Mouse (Mus musculus): Measurements from ENCODE around the gene Bcar1. TPM values are rescaled to one million over a fixed set of nuclear protein-coding genes. Genes with fewer than 3 reads are reported as not detected.

The Bcar1 gene
- polyA plus RNA-seq, 1 experiment from 2014 or later: 62.5 TPM

DNA sequence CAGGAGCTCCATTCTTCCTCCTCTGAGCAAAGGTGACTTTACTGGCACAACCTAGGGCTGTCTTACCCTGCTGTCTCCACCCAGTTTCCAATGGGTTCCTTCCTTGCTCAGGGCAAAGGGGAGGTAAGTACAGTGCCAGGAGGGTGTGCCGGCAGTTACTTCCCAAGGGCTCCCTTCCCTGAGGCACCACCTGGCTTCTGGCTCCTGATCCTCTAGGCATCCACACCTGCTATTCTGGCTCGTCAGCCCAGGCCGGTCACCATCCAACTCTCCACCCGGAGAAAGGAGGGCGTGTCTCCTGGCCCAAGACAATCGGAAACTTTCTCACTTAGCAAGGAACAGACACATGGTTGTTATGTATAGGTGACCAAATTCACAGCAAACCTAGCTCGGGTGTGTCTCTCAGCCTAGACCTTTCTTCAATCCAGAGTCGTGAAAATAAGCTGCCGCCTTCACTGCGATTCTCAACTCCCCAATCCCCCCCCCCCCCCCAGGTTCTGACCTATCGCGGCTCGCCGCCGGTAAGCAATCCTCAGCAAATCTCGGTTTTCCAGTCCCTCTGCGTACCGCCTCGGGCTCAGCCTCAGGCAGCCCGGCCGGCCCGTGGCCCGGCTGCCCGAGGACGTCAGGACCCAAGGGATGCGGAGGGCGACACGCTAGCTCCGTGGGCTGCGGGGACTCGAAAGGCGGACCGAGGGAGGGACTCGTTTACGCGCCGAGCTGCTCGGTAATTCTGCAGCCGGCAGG, 12.2 kb downstream of the Bcar1 start:
- Histone ChIP-seq H3K4me2 (ENCODE audit: low read depth) (peak overlapping the region; percentile 91), H3K4me3 (ENCODE audit: low read depth, low read length) (peak overlapping the region; percentile 78), H3K9me3 (ENCODE audit: control insufficient read depth, low read length) (no peaks in the 10 kb centered on the region), H3K27me3 (ENCODE audit: control insufficient read depth, insufficient read depth, low read length) (no peaks in the 10 kb centered on the region), H3K4me1 (ENCODE audit: control insufficient read depth, insufficient read depth, low read length) (peaks cover 66% of the 10 kb centered on the region), H3K27ac (ENCODE audit: low read depth, low read length) (peak overlapping the region; percentile 60; the same call in 1 of the 2 replicates), H3K36me3 (ENCODE audit: control insufficient read depth, insufficient read depth, low read length) (no peaks in the 10 kb centered on the region), H3K9ac (ENCODE audit: low read length) (peak overlapping the region; percentile 85)
- peak; percentile 40 for ATAC-seq (ENCODE audit: insufficient read depth, low FRiP score, low TSS enrichment)
- DNase-seq (ENCODE audit: low spot score): no peak
- WGBS: under 1% methylated on average over 39 of the region's 39 CpGs

DNA sequence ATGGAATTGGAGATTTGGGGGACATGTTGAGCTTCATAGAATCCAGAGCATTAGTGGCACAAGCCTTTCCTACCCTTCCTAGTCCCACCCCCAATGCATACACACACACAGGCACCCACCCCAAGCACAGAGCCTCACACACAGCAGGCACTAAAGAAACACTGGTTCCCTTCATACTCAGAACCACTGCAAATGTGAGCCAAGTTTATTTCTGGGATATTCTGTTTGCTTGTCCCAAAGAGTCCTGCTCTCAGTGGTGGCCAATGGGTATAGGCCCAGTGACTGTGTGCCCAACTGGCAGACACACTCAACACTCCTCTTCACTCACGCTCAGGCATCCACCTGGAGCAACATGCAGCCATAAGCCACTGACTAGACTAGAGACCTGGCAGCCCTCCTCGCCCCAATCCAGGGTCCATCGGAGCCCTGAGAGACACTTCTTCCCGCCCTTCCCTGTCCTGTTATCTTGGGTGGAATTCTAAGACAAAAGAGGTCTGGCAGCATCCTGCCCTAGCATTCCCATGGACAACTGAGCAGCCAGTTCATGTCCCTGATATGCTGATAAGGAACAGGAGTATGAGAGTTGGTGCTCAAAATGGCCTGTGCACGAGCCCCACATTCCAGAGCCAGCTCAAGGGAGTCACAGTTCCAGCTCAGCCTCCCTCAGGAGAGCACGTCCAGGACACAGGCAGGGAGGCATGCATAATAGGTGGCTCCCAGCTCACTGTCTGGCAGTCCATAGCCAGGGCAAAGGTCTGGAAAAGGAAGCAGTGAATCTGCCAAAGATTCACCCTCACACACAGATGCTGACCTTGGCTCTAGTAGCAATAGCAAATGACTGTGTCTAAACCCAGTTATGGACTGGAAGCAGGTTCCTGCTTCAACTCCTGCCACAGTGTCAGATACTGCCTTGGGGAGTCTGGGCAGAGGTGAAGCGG, 14.1 kb downstream of the Bcar1 start:
- 66% methylated on average over 7 of the region's 7 CpGs for WGBS
- Histone ChIP-seq H3K27ac (ENCODE audit: low read depth, low read length) (no peak overlapping the region), H3K4me1 (ENCODE audit: control insufficient read depth, insufficient read depth, low read length) (peaks cover 48% of the 10 kb centered on the region), H3K9me3 (ENCODE audit: control insufficient read depth, low read length) (no peaks in the 10 kb centered on the region), H3K27me3 (ENCODE audit: control insufficient read depth, insufficient read depth, low read length) (no peaks in the 10 kb centered on the region), H3K4me2 (ENCODE audit: low read depth) (no peak overlapping the region), H3K4me3 (ENCODE audit: low read depth, low read length) (no peak overlapping the region), H3K9ac (ENCODE audit: low read length) (no peak overlapping the region), H3K36me3 (ENCODE audit: control insufficient read depth, insufficient read depth, low read length) (no peaks in the 10 kb centered on the region)
- ATAC-seq (ENCODE audit: insufficient read depth, low FRiP score, low TSS enrichment) (no peak), DNase-seq (ENCODE audit: low spot score) (no peak)

DNA sequence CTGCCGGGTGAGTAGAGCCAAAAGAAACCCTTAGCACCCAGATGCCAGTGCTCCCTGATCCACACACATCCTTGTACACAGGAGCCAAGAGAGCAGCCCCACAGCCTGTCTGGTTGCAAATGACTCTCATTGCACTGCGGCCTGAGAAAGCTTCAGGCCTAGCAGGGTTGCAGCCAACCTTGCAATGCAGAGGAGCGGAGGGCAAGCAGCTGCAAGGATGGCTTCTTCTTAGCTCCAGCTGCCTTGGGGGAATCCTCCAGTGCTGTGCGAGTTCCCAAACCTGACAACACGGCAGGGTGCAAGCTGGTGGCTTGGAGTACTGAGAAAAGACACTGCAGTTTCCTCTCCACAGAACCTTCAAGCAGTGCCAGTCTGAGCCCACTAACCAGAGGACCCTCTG, 15.1 kb downstream of the Bcar1 start:
- peaks cover 40% of the 10 kb centered on the region for H3K4me1 ChIP-seq (ENCODE audit: control insufficient read depth, insufficient read depth, low read length)
- H3K27me3 ChIP-seq (ENCODE audit: control insufficient read depth, insufficient read depth, low read length): no peaks in the 10 kb centered on the region
- 74% methylated on average over 5 of the region's 5 CpGs for WGBS
- no peak overlapping the region for H3K9ac ChIP-seq (ENCODE audit: low read length)
- no peaks in the 10 kb centered on the region for H3K36me3 ChIP-seq (ENCODE audit: control insufficient read depth, insufficient read depth, low read length)
- ATAC-seq (ENCODE audit: insufficient read depth, low FRiP score, low TSS enrichment) (no peak), DNase-seq (ENCODE audit: low spot score) (no peak)
- no peaks in the 10 kb centered on the region for H3K9me3 ChIP-seq (ENCODE audit: control insufficient read depth, low read length)
- no peak overlapping the region for H3K27ac ChIP-seq (ENCODE audit: low read depth, low read length)
- no peak overlapping the region for H3K4me2 ChIP-seq (ENCODE audit: low read depth)
- H3K4me3 ChIP-seq (ENCODE audit: low read depth, low read length): no peak overlapping the region

DNA sequence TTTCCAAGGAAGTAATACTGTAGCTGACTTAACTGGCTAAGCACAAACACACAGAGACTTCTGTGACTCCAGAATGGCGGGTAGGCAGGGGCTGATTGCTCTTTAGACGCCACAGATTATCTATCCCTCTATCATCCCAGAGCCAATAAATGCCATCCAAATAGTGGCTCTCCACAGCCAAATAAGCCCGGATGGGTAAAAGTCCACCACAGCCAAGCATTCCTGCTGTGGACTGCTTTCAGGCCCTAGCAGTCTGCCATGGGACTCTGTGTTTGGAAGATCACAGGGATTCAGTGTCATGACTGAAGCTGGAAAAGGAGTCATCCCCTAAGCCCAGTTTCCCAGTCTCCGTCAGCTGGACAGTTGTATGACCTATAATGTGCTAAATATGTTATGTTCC, 16.1 kb downstream of the Bcar1 start:
- 67% methylated on average over 4 of the region's 4 CpGs for WGBS
- DNase-seq (ENCODE audit: low spot score) (no peak), ATAC-seq (ENCODE audit: insufficient read depth, low FRiP score, low TSS enrichment) (no peak)
- no peaks in the 10 kb centered on the region for H3K36me3 ChIP-seq (ENCODE audit: control insufficient read depth, insufficient read depth, low read length)
- no peak overlapping the region for H3K9ac ChIP-seq (ENCODE audit: low read length)
- H3K4me2 ChIP-seq (ENCODE audit: low read depth): no peak overlapping the region
- H3K4me3 ChIP-seq (ENCODE audit: low read depth, low read length): no peak overlapping the region
- no peaks in the 10 kb centered on the region for H3K9me3 ChIP-seq (ENCODE audit: control insufficient read depth, low read length)
- H3K4me1 ChIP-seq (ENCODE audit: control insufficient read depth, insufficient read depth, low read length): peaks cover 30% of the 10 kb centered on the region
- H3K27ac ChIP-seq (ENCODE audit: low read depth, low read length): no peak overlapping the region
- H3K27me3 ChIP-seq (ENCODE audit: control insufficient read depth, insufficient read depth, low read length): no peaks in the 10 kb centered on the region

DNA sequence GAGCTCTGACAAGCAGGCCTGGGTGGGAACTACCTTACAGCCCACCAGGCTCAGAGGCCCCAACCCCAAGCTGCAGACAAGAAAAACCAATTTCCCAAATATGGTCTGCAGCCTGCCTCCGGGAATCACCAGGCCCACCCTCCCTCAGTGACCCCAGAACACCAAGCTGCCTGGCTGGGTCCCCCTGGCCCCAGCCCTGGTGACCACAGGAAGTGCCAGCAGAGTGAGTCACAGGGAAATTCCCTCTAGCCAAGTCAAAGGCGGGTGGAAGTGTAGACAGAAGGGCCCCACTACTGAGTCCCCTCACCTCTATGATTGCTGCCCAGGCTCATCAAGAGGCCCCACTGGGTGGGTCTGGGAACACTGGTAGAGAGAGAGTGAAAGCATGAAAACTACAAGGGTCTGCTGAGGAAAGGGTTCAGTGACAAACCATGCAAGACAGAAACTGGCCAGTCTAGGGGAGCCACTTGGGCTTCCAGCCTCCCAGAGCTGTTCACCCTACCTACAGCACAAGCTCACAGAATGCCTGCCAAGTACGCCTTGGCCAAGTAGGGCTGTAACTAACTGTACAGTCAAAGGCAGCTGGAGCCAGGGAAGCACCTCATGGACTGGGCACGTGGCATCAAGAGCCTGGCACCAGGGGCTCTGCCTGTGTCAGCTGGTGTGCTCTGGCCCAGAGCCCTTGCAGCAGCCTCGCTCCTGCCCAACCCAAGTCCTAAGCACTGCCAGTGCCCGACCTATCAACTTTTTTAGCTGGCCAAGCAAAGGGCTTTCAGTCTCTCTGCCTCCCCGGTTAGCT, 17.3 kb downstream of the Bcar1 start:
- WGBS: 72% methylated on average over 7 of the region's 7 CpGs
- H3K4me1 ChIP-seq (ENCODE audit: control insufficient read depth, insufficient read depth, low read length): peaks cover 25% of the 10 kb centered on the region
- H3K27ac ChIP-seq (ENCODE audit: low read depth, low read length): no peak overlapping the region
- H3K4me2 ChIP-seq (ENCODE audit: low read depth): no peak overlapping the region
- ATAC-seq (ENCODE audit: insufficient read depth, low FRiP score, low TSS enrichment) (no peak), DNase-seq (ENCODE audit: low spot score) (no peak)
- H3K9ac ChIP-seq (ENCODE audit: low read length): no peak overlapping the region
- no peak overlapping the region for H3K4me3 ChIP-seq (ENCODE audit: low read depth, low read length)
- no peaks in the 10 kb centered on the region for H3K27me3 ChIP-seq (ENCODE audit: control insufficient read depth, insufficient read depth, low read length)
- H3K36me3 ChIP-seq (ENCODE audit: control insufficient read depth, insufficient read depth, low read length): no peaks in the 10 kb centered on the region
- no peaks in the 10 kb centered on the region for H3K9me3 ChIP-seq (ENCODE audit: control insufficient read depth, low read length)

DNA sequence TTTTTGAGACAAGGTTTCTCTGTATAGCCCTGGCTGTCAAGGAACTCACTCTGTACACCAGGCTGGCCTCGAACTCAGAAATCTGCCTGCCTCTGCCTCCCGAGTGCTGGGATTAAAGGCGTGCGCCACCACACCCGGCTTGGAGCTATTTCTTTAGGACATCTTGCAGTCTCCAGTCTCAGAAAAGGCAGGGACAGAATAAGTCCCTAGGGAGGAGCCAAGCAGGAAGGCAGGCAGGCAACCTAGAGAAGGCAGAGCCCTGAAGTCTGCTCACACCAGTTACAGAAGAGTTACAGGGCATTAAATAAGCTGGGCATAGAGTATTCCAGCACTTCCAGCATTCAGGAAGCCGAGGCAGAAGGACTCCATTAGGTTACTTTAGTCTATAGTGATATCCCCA, 18.3 kb downstream of the Bcar1 start:
- H3K4me3 ChIP-seq (ENCODE audit: low read depth, low read length): no peak overlapping the region
- H3K9me3 ChIP-seq (ENCODE audit: control insufficient read depth, low read length): no peaks in the 10 kb centered on the region
- H3K27ac ChIP-seq (ENCODE audit: low read depth, low read length): no peak overlapping the region
- DNase-seq (ENCODE audit: low spot score) (no peak), ATAC-seq (ENCODE audit: insufficient read depth, low FRiP score, low TSS enrichment) (no peak)
- H3K9ac ChIP-seq (ENCODE audit: low read length): no peak overlapping the region
- H3K27me3 ChIP-seq (ENCODE audit: control insufficient read depth, insufficient read depth, low read length): no peaks in the 10 kb centered on the region
- H3K4me1 ChIP-seq (ENCODE audit: control insufficient read depth, insufficient read depth, low read length): peaks cover 16% of the 10 kb centered on the region; the same call in 1 of the 2 replicates
- 88% methylated on average over 6 of the region's 6 CpGs for WGBS
- 0 out of 2 replicates have a peak, but pooled peaks cover 4% of the 10 kb centered on the region for H3K36me3 ChIP-seq (ENCODE audit: control insufficient read depth, insufficient read depth, low read length)
- H3K4me2 ChIP-seq (ENCODE audit: low read depth): no peak overlapping the region

DNA sequence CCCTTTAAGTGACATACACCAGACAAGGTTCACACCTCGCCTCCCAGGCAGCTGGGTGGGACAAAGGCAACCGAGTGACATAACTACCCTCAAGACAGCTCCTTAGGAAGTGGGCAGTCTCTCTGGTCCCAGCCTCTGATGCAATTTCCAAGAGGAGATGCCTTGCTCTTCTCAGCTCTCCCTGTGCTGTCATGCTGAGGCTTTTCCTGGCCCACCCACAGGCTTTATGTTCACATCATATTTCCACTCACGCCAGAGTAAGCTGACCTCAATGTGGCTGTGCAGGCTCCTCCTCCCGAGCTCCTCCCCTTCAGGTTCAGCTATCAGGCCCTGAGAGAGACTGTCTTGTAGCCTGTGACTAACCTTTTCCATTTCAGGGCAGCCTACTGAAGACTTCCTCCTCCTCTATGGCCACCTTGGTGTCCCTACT, 23.5 kb downstream of the Bcar1 start:
- H3K27ac ChIP-seq (ENCODE audit: low read depth, low read length): no peak overlapping the region
- WGBS: 76% methylated on average over 4 of the region's 4 CpGs
- H3K4me2 ChIP-seq (ENCODE audit: low read depth): no peak overlapping the region
- no peak overlapping the region for H3K4me3 ChIP-seq (ENCODE audit: low read depth, low read length)
- H3K9me3 ChIP-seq (ENCODE audit: control insufficient read depth, low read length): no peaks in the 10 kb centered on the region
- no peak overlapping the region for H3K9ac ChIP-seq (ENCODE audit: low read length)
- H3K36me3 ChIP-seq (ENCODE audit: control insufficient read depth, insufficient read depth, low read length): peaks cover 4% of the 10 kb centered on the region; the same call in 1 of the 2 replicates
- H3K27me3 ChIP-seq (ENCODE audit: control insufficient read depth, insufficient read depth, low read length): no peaks in the 10 kb centered on the region
- H3K4me1 ChIP-seq (ENCODE audit: control insufficient read depth, insufficient read depth, low read length): peaks cover 23% of the 10 kb centered on the region
- ATAC-seq (ENCODE audit: insufficient read depth, low FRiP score, low TSS enrichment) (no peak), DNase-seq (ENCODE audit: low spot score) (no peak)

DNA sequence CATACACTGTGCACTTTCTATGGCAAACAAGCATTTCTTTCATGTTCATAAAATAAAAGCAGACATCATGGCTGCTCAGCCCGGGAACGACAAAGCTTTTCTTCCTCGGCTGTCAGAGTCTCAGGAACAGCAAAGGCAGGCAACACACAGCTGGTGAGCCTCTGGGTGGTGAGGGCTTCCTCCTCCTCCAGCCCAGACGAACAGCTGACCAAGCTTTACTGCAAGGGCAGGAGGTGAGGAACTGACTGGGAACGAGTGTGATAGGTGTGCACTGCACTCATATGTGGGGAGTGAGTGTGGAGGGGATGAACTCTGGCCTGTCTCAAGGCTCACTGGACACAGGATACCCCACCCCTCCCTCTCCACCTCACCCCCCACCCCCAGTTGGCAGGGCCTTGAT, 24.7 kb downstream of the Bcar1 start:
- 64% methylated on average over 5 of the region's 5 CpGs for WGBS
- peaks cover 7% of the 10 kb centered on the region for H3K36me3 ChIP-seq (ENCODE audit: control insufficient read depth, insufficient read depth, low read length)
- no peaks in the 10 kb centered on the region for H3K9me3 ChIP-seq (ENCODE audit: control insufficient read depth, low read length)
- no peak for DNase-seq (ENCODE audit: low spot score)
- no peak overlapping the region for H3K4me2 ChIP-seq (ENCODE audit: low read depth)
- no peak overlapping the region for H3K27ac ChIP-seq (ENCODE audit: low read depth, low read length)
- no peak overlapping the region for H3K9ac ChIP-seq (ENCODE audit: low read length)
- H3K27me3 ChIP-seq (ENCODE audit: control insufficient read depth, insufficient read depth, low read length): no peaks in the 10 kb centered on the region
- H3K4me1 ChIP-seq (ENCODE audit: control insufficient read depth, insufficient read depth, low read length): peaks cover 23% of the 10 kb centered on the region
- H3K4me3 ChIP-seq (ENCODE audit: low read depth, low read length): no peak overlapping the region
- ATAC-seq (ENCODE audit: insufficient read depth, low FRiP score, low TSS enrichment): no peak

Data from neural tube, embryonic 11.5 days (tissue).